Mouse (Mus musculus) lung, postnatal 0 days (tissue): ENCODE measurements around the gene Aff3. TPM values are rescaled to one million over a fixed set of nuclear protein-coding genes. Genes with fewer than 3 reads are reported as not detected.

Source experiments
- ATAC-seq: fragments of 200-750 bp; cut with Nextera tagmentation; 2 replicates; pipeline ENCODE4 v1.8.0; 2017; ENCODE audit warnings: moderate library complexity
- DNase-seq: peaks from one replicate; pipeline ENCODE4 v3.0.0-alpha.2; 2016; ENCODE audit warnings: low spot score
- H3K27ac ChIP-seq: fragments of 300-500 bp; sonication (generic); 2 replicates; pipeline ENCODE4 v1.5.1; 2014; ENCODE audit warnings: antibody characterized with exemption, mild to moderate bottlenecking, low read length, mixed read lengths
- H3K27me3 ChIP-seq: fragments of 300-500 bp; sonication (generic); replicated peaks from 2 replicates; pipeline ENCODE4 v1.6.1; 2014; ENCODE audit warnings: low read length, mixed read lengths; ENCODE audit not compliant: insufficient read depth
- H3K36me3 ChIP-seq: fragments of 300-500 bp; sonication (generic); 2 replicates; pipeline ENCODE4 v1.6.1; 2014; ENCODE audit warnings: low read length, mixed read lengths; ENCODE audit not compliant: insufficient read depth
- H3K4me1 ChIP-seq: fragments of 300-500 bp; sonication (generic); 2 replicates; pipeline ENCODE4 v1.6.1; 2014; ENCODE audit warnings: antibody characterized with exemption, low read depth, low read length, mixed read lengths; ENCODE audit not compliant: insufficient read depth
- H3K4me2 ChIP-seq: fragments of 300-500 bp; sonication (generic); replicated peaks from 2 replicates; pipeline ENCODE4 v1.6.1; 2014; ENCODE audit warnings: low read depth, mild to moderate bottlenecking, low read length, moderate library complexity, mixed read lengths
- H3K4me3 ChIP-seq: fragments of 300-500 bp; sonication (generic); 2 replicates; pipeline ENCODE4 v1.5.1; 2014; ENCODE audit warnings: low read depth, low read length
- H3K9ac ChIP-seq: fragments of 300-500 bp; sonication (generic); replicated peaks from 2 replicates; pipeline ENCODE4 v1.6.1; 2014; ENCODE audit warnings: low read depth, mild to moderate bottlenecking
- H3K9me3 ChIP-seq: fragments of 300-500 bp; sonication (generic); 2 replicates; pipeline ENCODE4 v1.6.1; 2016; ENCODE audit warnings: low read length, mixed read lengths
- CTCF ChIP-seq: IDR thresholded peaks from 2 replicates; pipeline ENCODE4 v1.5.1; 2016; ENCODE audit warnings: antibody characterized with exemption, mild to moderate bottlenecking
- EP300 ChIP-seq: IDR thresholded peaks from 2 replicates; pipeline ENCODE4 v1.6.1; 2016; ENCODE audit warnings: antibody characterized with exemption, mild to moderate bottlenecking, control low read depth
- WGBS: fragments of 180-500 bp; shearing (Covaris S2); extraction: QIAGEN DNeasy Blood & Tissue Kit; methylation state at CpG from one replicate; pipeline ENCODE4 v1.1.7; 2014; 5-methylcytosine and 5-hydroxymethylcytosine counted together
- polyA plus RNA-seq: library from polyadenylated mRNA; unstranded; fragments of >200 nt; fragmentation: Nextera tagmentation; extraction: Ambion mirVana; gene quantifications from 2 replicates; pipeline ENCODE4 v1.2.1, GENCODE M21; 2015

Aff3 gene
- polyA plus RNA-seq, 1 experiment from 2014 or later = 5.9 TPM

GRCm38 (mm10) chr1:38470817-38471216 is 193.9 kb downstream of the Aff3 start:
- WGBS = 37% methylated on average over 11 of the region's 11 CpGs
- no peak for ATAC-seq

GRCm38 (mm10) chr1:38470166-38470565 is 194.6 kb downstream of the Aff3 start:
- Histone ChIP-seq H3K36me3 (no peaks in the 10 kb centered on the region), H3K4me3 (no peak overlapping the region), H3K9me3 (no peaks in the 10 kb centered on the region), H3K27me3 (no peaks in the 10 kb centered on the region), H3K4me2 (no peak overlapping the region), H3K4me1 (no peaks in the 10 kb centered on the region), H3K9ac (no peak overlapping the region), H3K27ac (no peak overlapping the region)
- TF ChIP-seq EP300 = no peak
- TF ChIP-seq CTCF = no peak
- DNase-seq (no peak), ATAC-seq (no peak)
- 61% methylated on average over 5 of the region's 5 CpGs for WGBS

More at GRCm38 (mm10) chr1:38470817-38471216, 193.9 kb downstream of the Aff3 start:
- Histone ChIP-seq H3K36me3 (no peaks in the 10 kb centered on the region), H3K9me3 (no peaks in the 10 kb centered on the region), H3K4me3 (no peak overlapping the region), H3K27me3 (no peaks in the 10 kb centered on the region), H3K4me2 (no peak overlapping the region), H3K4me1 (no peaks in the 10 kb centered on the region), H3K9ac (no peak overlapping the region), H3K27ac (no peak overlapping the region)
- TF ChIP-seq CTCF (no peak), EP300 (no peak)
- no peak for DNase-seq

- no peak overlapping the region for H3K27ac ChIP-seq
- no peak overlapping the region for H3K4me2 ChIP-seq
- H3K9me3 ChIP-seq = no peaks in the 10 kb centered on the region
- DNase-seq (no peak), ATAC-seq (no peak)
- WGBS = 52% methylated on average over 7 of the region's 7 CpGs
- no peak overlapping the region for H3K9ac ChIP-seq
- TF ChIP-seq CTCF = no peak
- TF ChIP-seq EP300 = no peak
- no peak overlapping the region for H3K4me3 ChIP-seq
- H3K4me1 ChIP-seq = no peaks in the 10 kb centered on the region
- no peaks in the 10 kb centered on the region for H3K36me3 ChIP-seq
- H3K27me3 ChIP-seq = no peaks in the 10 kb centered on the region
Observed at GRCm38 (mm10) chr1:38467305-38468083, 197.3 kb downstream of the Aff3 start.

GRCm38 (mm10) chr1:38456719-38457269 is 208.0 kb downstream of the Aff3 start:
- Histone ChIP-seq H3K4me2 (no peak overlapping the region), H3K27me3 (no peaks in the 10 kb centered on the region), H3K9me3 (no peaks in the 10 kb centered on the region), H3K4me3 (no peak overlapping the region), H3K9ac (no peak overlapping the region), H3K4me1 (no peaks in the 10 kb centered on the region), H3K27ac (no peak overlapping the region), H3K36me3 (no peaks in the 10 kb centered on the region)
- TF ChIP-seq EP300 (no peak), CTCF (no peak)
- DNase-seq = no peak
- ATAC-seq = no peak
- WGBS = 61% methylated on average over 7 of the region's 7 CpGs

GRCm38 (mm10) chr1:38454921-38455320 is 209.8 kb downstream of the Aff3 start:
- no peaks in the 10 kb centered on the region for H3K9me3 ChIP-seq
- ATAC-seq (no peak), DNase-seq (no peak)
- no peaks in the 10 kb centered on the region for H3K27me3 ChIP-seq
- 70% methylated on average over 8 of the region's 8 CpGs for WGBS
- H3K36me3 ChIP-seq = no peaks in the 10 kb centered on the region
- TF ChIP-seq CTCF (no peak), EP300 (no peak)
- no peak overlapping the region for H3K9ac ChIP-seq
- H3K4me1 ChIP-seq = no peaks in the 10 kb centered on the region
- no peak overlapping the region for H3K4me2 ChIP-seq
- no peak overlapping the region for H3K4me3 ChIP-seq
- no peak overlapping the region for H3K27ac ChIP-seq

- TF ChIP-seq CTCF (no peak), EP300 (no peak)
- DNase-seq = peak; percentile 16
- Histone ChIP-seq H3K36me3 (no peaks in the 10 kb centered on the region), H3K4me3 (no peak overlapping the region), H3K4me2 (no peak overlapping the region), H3K4me1 (no peaks in the 10 kb centered on the region), H3K27ac (no peak overlapping the region), H3K27me3 (no peaks in the 10 kb centered on the region), H3K9ac (no peak overlapping the region), H3K9me3 (no peaks in the 10 kb centered on the region)
- WGBS = 72% methylated on average over 6 of the region's 6 CpGs
- ATAC-seq = peak; percentile 30; the same call in 1 of the 2 replicates
Observed at GRCm38 (mm10) chr1:38451367-38451766, 213.4 kb downstream of the Aff3 start.
